Mouse (Mus musculus) small intestine, adult 2 months (tissue): ENCODE measurements around the gene Vsx2. TPM values are rescaled to one million over a fixed set of nuclear protein-coding genes. Genes with fewer than 3 reads are reported as not detected.
A peak's percentile ranks its signal among the peaks of the same experiment; 100 is the strongest.
"Not testable (repeated sequence)": the region's sequence is repeated elsewhere in the genome, so short reads cannot be mapped to it uniquely, and the experiment has no call there.

Experiments
- H3K27ac ChIP-seq: fragments of 200-500 bp; 2 replicates; pipeline ENCODE4 v1.5.1; 2012; ENCODE audit warnings: low read depth, low read length, control low read depth, inconsistent platforms; ENCODE audit not compliant: insufficient read depth
- H3K27me3 ChIP-seq: fragments of 200-500 bp; 2 replicates; pipeline ENCODE4 v1.6.1; 2012; ENCODE audit warnings: mild to moderate bottlenecking, moderate library complexity, low read length, inconsistent platforms; ENCODE audit not compliant: control insufficient read depth, insufficient read depth
- H3K36me3 ChIP-seq: fragments of 200-500 bp; 2 replicates; pipeline ENCODE4 v1.6.1; 2012; ENCODE audit warnings: mild to moderate bottlenecking, low read length, control low read depth, inconsistent platforms; ENCODE audit not compliant: control insufficient read depth, insufficient read depth
- H3K4me1 ChIP-seq: fragments of 200-500 bp; 2 replicates; pipeline ENCODE4 v1.6.1; 2012; ENCODE audit warnings: low read length, inconsistent platforms, mixed read lengths; ENCODE audit not compliant: control insufficient read depth, insufficient read depth, insufficient read length
- H3K4me3 ChIP-seq: fragments of 200-500 bp; 2 replicates; pipeline ENCODE4 v1.5.1; 2012; ENCODE audit warnings: low read depth, mild to moderate bottlenecking, control low read depth, inconsistent platforms, low read length, moderate library complexity
- CTCF ChIP-seq: fragments of 200-500 bp; IDR thresholded peaks from 2 replicates; pipeline ENCODE4 v1.5.1; 2012; ENCODE audit warnings: low read depth, mild to moderate bottlenecking, control low read depth, inconsistent platforms, low read length, moderate library complexity, mixed read lengths; ENCODE audit not compliant: insufficient replicate concordance, insufficient read length; ENCODE audit errors: extremely low read depth
- POLR2A ChIP-seq: fragments of 200-500 bp; IDR thresholded peaks from 2 replicates; pipeline ENCODE4 v1.6.1; 2012; ENCODE audit warnings: low read depth, mild to moderate bottlenecking, control low read depth, inconsistent platforms, low read length, moderate library complexity
- WGBS: fragments of 180-500 bp; shearing (Covaris S2); methylation state at CpG from one replicate; pipeline ENCODE4 v1.1.7; 2018; 5-methylcytosine and 5-hydroxymethylcytosine counted together
- polyA plus RNA-seq: library from polyadenylated mRNA; depleted of rRNA; stranded (reverse); fragments of >200 nt; gene quantifications from 2 replicates; pipeline ENCODE4 v1.2.3, GENCODE M21; 2012

Vsx2 gene
- polyA plus RNA-seq, 1 experiment = not detected

GRCm38 (mm10) chr12:84532830-84533199 lies 36.7 kb upstream of the Vsx2 start:
- TF ChIP-seq CTCF = no peak
- TF ChIP-seq POLR2A = no peak
- peaks cover 19% of the 10 kb centered on the region for H3K36me3 ChIP-seq
- H3K27ac ChIP-seq = no peak overlapping the region
- WGBS = 92% methylated on average over 8 of the region's 8 CpGs
- H3K4me3 ChIP-seq = no peak overlapping the region
- H3K27me3 ChIP-seq = no peaks in the 10 kb centered on the region
- H3K4me1 ChIP-seq = no peaks in the 10 kb centered on the region

- no peaks in the 10 kb centered on the region for H3K27me3 ChIP-seq
- no peaks in the 10 kb centered on the region for H3K4me1 ChIP-seq
- TF ChIP-seq CTCF = no peak
- no peak for TF ChIP-seq POLR2A
- WGBS = 83% methylated on average over 7 of the region's 7 CpGs
- no peak overlapping the region for H3K27ac ChIP-seq
- H3K36me3 ChIP-seq = peaks cover 19% of the 10 kb centered on the region
- no peak overlapping the region for H3K4me3 ChIP-seq
Measured at GRCm38 (mm10) chr12:84533706-84534486, 35.7 kb upstream of the Vsx2 start.

GRCm38 (mm10) chr12:84539537-84539936 lies 30.0 kb upstream of the Vsx2 start:
- H3K27me3 ChIP-seq = not testable (repeated sequence)

GRCm38 (mm10) chr12:84541391-84541958 lies 28.1 kb upstream of the Vsx2 start:
- TF ChIP-seq CTCF (no peak), POLR2A (no peak)
- Histone ChIP-seq H3K4me1 (no peaks in the 10 kb centered on the region), H3K36me3 (no peaks in the 10 kb centered on the region), H3K27me3 (no peaks in the 10 kb centered on the region), H3K27ac (no peak overlapping the region), H3K4me3 (no peak overlapping the region)
- WGBS = 89% methylated on average over 11 of the region's 11 CpGs

More at GRCm38 (mm10) chr12:84539537-84539936, 30.0 kb upstream of the Vsx2 start:
- H3K27ac ChIP-seq, H3K4me1 ChIP-seq, H3K4me3 ChIP-seq, H3K36me3 ChIP-seq: not testable (repeated sequence)
- peak; percentile 7; the same call in 1 of the 2 replicates for TF ChIP-seq CTCF
- 89% methylated on average over 3 of the region's 3 CpGs for WGBS

GRCm38 (mm10) chr12:84546028-84546427 lies 23.5 kb upstream of the Vsx2 start:
- no peak overlapping the region for H3K27ac ChIP-seq
- H3K27me3 ChIP-seq = no peaks in the 10 kb centered on the region
- H3K36me3 ChIP-seq = no peaks in the 10 kb centered on the region
- H3K4me1 ChIP-seq = no peaks in the 10 kb centered on the region
- TF ChIP-seq POLR2A (no peak), CTCF (peak; percentile 90)
- no peak overlapping the region for H3K4me3 ChIP-seq
- WGBS = 2% methylated on average over 12 of the region's 12 CpGs

- H3K36me3 ChIP-seq = no peaks in the 10 kb centered on the region
- H3K4me1 ChIP-seq = no peaks in the 10 kb centered on the region
- no peak overlapping the region for H3K27ac ChIP-seq
- WGBS = 88% methylated on average over 2 of the region's 2 CpGs
- TF ChIP-seq POLR2A = no peak
- TF ChIP-seq CTCF = no peak
- H3K27me3 ChIP-seq = no peaks in the 10 kb centered on the region
- H3K4me3 ChIP-seq = no peak overlapping the region
Measured at GRCm38 (mm10) chr12:84546577-84547085, 22.9 kb upstream of the Vsx2 start.

GRCm38 (mm10) chr12:84548251-84548650 lies 21.3 kb upstream of the Vsx2 start:
- no peaks in the 10 kb centered on the region for H3K36me3 ChIP-seq
- H3K4me3 ChIP-seq = no peak overlapping the region
- no peaks in the 10 kb centered on the region for H3K27me3 ChIP-seq
- H3K27ac ChIP-seq = no peak overlapping the region
- H3K4me1 ChIP-seq = no peaks in the 10 kb centered on the region
- TF ChIP-seq CTCF (no peak), POLR2A (no peak)
- 47% methylated on average over 8 of the region's 8 CpGs for WGBS
